Mouse (Mus musculus) heart, adult 2 months (tissue): Measurements from ENCODE around the gene Tmem242.

Source experiments
- CTCF ChIP-seq: fragments of 200-600 bp; IDR thresholded peaks from 2 replicates; pipeline ENCODE4 v1.8.1; 2022; ENCODE audit warnings: antibody characterized with exemption, mild to moderate bottlenecking, moderate library complexity
- POLR2A ChIP-seq: fragments of 200-500 bp; IDR thresholded peaks from 2 replicates; pipeline ENCODE4 v1.6.1; 2011; ENCODE audit warnings: mild to moderate bottlenecking, low read depth, low read length, control low read depth; ENCODE audit not compliant: insufficient read depth

DNA sequence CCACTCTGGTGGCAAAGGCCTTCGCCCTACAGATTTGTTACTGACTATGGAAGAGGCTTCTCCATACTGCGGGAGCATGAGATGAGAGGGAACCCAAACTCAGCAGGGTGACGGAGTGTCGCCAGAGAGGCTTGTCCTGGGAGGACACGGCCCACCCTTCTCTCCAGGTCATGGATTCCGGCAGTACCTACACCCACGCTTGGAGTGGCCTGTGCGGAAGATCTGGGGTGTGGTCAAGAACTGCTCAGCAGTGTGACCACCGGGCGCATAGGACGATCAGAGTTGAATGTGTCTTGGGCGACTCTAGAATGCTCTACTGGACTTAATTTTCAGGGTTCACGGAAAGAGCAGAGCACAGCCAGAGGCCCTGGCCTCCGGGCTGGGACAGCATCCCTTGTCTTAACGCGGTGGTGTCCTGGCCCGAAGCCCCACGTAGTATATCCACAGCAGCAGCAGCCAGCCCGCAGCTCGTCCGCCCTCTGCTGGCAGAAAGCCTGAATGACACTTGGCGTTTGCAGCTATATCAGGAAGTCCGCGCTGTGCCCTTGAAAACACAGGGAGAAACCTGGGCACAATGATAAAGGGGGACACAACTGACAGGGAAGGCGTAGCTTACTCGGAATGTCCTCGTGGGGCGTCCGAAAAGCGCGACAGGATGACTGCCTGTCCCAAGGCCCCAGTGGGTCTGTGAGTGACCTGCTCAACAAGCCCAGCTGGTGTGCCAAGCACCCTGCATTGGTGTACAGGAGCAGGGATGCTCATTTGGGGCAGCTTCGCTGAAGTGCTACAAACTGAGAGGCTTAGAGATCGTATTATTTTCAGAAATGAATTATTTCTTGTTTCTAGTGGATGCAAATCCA lies 42.7 kb downstream of the Tmem242 start:
- TF ChIP-seq CTCF (peak; percentile 99; the same call in 1 of the 2 replicates), POLR2A (no peak)
